Mouse (Mus musculus): Measurements from ENCODE around the gene Tmx2. TPM values are rescaled to one million over a fixed set of nuclear protein-coding genes. Genes with fewer than 3 reads are reported as not detected.
"Not testable (repeated sequence)": the region's sequence is repeated elsewhere in the genome, so short reads cannot be mapped to it uniquely, and the experiment has no call there.

Gene Tmx2
- polyA plus RNA-seq, 1 experiment from 2014 or later, result 119 TPM

DNA sequence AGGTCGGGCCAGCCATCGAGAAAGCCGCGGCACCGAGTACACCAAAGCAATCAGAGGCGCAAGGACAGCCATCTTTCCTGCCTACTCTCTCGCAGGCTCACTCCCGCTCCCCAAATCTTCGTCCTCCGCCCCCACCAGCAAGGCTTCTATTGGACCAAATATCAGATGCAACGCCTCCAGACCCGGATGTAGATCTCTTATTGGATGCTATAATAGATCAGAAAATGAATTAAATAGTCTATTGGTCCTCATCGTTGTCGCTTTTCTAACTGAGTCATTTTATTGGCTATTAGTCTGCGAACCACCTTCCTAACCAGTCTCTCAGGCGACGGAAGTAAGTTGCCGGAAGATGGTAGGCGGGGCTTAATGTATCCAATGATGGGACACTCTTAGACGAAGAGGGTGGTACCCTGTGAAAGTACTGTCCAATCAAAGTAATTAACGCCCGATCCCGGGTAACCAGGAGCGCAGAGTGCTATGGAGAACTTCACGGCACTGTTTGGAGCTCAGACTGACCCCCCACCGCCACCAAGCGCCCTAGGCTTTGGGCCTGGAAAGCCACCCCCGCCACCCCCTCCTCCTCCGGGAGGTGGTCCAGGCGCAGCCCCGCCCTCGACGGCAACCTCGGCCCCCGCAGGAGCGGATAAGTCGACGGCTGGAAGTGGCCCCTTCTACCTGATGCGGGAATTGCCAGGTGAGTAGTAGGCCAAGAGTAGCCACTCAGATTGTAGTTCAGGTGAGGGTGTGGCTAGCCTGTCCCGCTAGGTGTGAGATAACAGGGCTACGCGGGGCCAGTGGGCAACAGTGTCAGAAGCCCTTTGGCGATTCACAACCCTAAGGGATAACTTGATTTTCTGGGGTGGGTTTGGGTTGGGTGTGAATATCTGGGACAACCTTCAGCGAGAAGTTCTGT, 716 bp downstream of the Tmx2 start, which contains the start of the genes Gm28635 and Med19:
Gene Gm28635, minus strand, starts transcription at position 74 of the 913 bp plus-strand sequence.
Gene Med19, plus strand, starts transcription at position 435 of the 913 bp plus-strand sequence.
- H3K36me3 ChIP-seq (ENCODE audit: control insufficient read depth, insufficient read depth, low read length), result peaks cover 6% of the 10 kb centered on the region; the same call in 1 of the 2 replicates
- peak; percentile 99 for ATAC-seq (ENCODE audit: insufficient number of reproducible peaks, insufficient read depth, low FRiP score, low read depth)
- H3K4me1 ChIP-seq (ENCODE audit: control insufficient read depth, insufficient read depth, low read length), result peaks cover 13% of the 10 kb centered on the region; the same call in 1 of the 2 replicates
- peak within 1 kb of the TSS; percentile 77 for H3K9ac ChIP-seq (replicated peaks; ENCODE audit: low read depth, low read length)
- H3K9me3 ChIP-seq (ENCODE audit: control insufficient read depth, low read depth, low read length), result no peaks in the 10 kb centered on the region
- H3K4me2 ChIP-seq (replicated peaks; ENCODE audit: low read depth, low read length), result peak within 1 kb of the TSS; percentile 80
- WGBS, result under 1% methylated on average over 44 of the region's 44 CpGs
- peak within 1 kb of the TSS; percentile 79 for H3K27ac ChIP-seq (ENCODE audit: low read length)
- no peaks in the 10 kb centered on the region for H3K27me3 ChIP-seq (ENCODE audit: control insufficient read depth, insufficient read depth, low read length)
- H3K4me3 ChIP-seq (ENCODE audit: low read depth, low read length), result peak within 1 kb of the TSS; percentile 98

DNA sequence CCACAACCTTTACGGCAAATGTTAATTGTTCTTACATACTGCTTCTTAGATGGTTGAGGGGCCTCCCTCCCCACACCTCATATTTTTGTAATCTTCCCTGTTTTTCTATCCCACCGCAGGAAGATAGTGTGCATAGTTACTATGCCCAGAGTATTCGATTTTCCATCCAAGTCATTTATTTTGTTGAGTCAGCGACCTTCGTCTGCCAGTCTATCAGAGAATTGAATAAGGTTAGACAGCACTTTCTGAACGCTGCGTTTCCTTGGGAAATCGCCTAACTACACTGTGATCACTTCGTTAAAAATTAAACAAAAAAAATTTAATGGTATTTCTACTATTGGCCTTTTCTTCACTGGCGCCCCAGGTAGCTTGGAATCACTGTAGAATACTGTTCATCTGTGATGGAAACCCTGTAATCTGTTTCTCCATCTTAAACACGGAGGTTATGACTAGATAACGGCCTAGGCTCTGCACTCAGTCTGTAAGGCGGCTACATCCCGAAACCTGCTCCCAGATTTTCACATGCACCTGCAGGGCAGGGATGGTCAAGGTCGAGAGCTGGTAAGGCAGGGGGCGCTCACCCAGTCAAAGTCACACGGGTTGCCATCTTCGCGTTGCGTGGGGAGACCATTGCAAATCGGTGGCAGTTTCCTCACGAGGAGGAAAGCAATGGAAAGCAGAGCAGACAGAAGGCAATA, 1.5 kb downstream of the Tmx2 start:
- Histone ChIP-seq H3K9me3 (ENCODE audit: control insufficient read depth, low read depth, low read length) (no peaks in the 10 kb centered on the region), H3K9ac (replicated peaks; ENCODE audit: low read depth, low read length) (peak overlapping the region; percentile 39; the same call in 1 of the 2 replicates), H3K36me3 (ENCODE audit: control insufficient read depth, insufficient read depth, low read length) (peaks cover 12% of the 10 kb centered on the region; the same call in 1 of the 2 replicates), H3K4me3 (ENCODE audit: low read depth, low read length) (peak overlapping the region; percentile 98), H3K27ac (ENCODE audit: low read length) (no peak overlapping the region), H3K4me2 (replicated peaks; ENCODE audit: low read depth, low read length) (peak overlapping the region; percentile 50), H3K4me1 (ENCODE audit: control insufficient read depth, insufficient read depth, low read length) (peaks cover 13% of the 10 kb centered on the region; the same call in 1 of the 2 replicates), H3K27me3 (ENCODE audit: control insufficient read depth, insufficient read depth, low read length) (no peaks in the 10 kb centered on the region)
- ATAC-seq (ENCODE audit: insufficient number of reproducible peaks, insufficient read depth, low FRiP score, low read depth), result peak; percentile 37; the same call in 1 of the 2 replicates
- 9% methylated on average over 22 of the region's 22 CpGs for WGBS

DNA sequence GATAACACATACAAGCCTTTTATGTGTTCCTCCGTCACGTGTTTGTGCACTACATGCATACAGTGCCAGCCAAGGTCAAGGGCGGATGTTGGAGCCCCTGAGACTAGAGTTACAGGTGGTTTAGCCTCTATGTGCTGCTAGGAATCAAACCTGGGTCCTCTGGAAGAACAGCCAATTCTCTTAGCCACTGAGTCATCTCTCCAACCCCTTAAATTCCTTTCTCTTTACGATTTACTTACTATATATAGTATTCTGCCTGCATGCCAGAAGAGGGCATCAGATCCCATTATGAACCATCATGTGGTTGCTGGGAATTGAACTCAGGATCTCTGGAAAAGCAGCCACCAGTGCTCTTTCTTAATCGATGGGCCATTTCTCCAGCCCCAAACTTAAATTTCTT, 7.4 kb downstream of the Tmx2 start:
- H3K4me2 ChIP-seq (replicated peaks; ENCODE audit: low read depth, low read length), result 0 out of 2 replicates have a peak overlapping the region, but pooled peaks have one; percentile 83
- H3K27me3 ChIP-seq (ENCODE audit: control insufficient read depth, insufficient read depth, low read length); H3K4me1 ChIP-seq (ENCODE audit: control insufficient read depth, insufficient read depth, low read length); H3K4me3 ChIP-seq (ENCODE audit: low read depth, low read length); H3K27ac ChIP-seq (ENCODE audit: low read length); H3K9ac ChIP-seq (replicated peaks; ENCODE audit: low read depth, low read length); H3K9me3 ChIP-seq (ENCODE audit: control insufficient read depth, low read depth, low read length); ATAC-seq (ENCODE audit: insufficient number of reproducible peaks, insufficient read depth, low FRiP score, low read depth): not testable (repeated sequence)
- H3K36me3 ChIP-seq (ENCODE audit: control insufficient read depth, insufficient read depth, low read length), result peaks cover 19% of the 10 kb centered on the region; the same call in 1 of the 2 replicates
- WGBS, result 63% methylated on average over 4 of the region's 5 CpGs

GRCm38 (mm10) chr2:84670569-84670933, 8.4 kb downstream of the Tmx2 start, which contains the start of gene Selenoh:
Gene Selenoh (minus strand): TSS chr2:84670770.
- peak within 1 kb of the TSS; percentile 73 for H3K9ac ChIP-seq (replicated peaks; ENCODE audit: low read depth, low read length)
- peaks cover 6% of the 10 kb centered on the region; the same call in 1 of the 2 replicates for H3K4me1 ChIP-seq (ENCODE audit: control insufficient read depth, insufficient read depth, low read length)
- H3K27me3 ChIP-seq (ENCODE audit: control insufficient read depth, insufficient read depth, low read length), result no peaks in the 10 kb centered on the region
- WGBS, result under 1% methylated on average over 20 of the region's 20 CpGs
- peak; percentile 97 for ATAC-seq (ENCODE audit: insufficient number of reproducible peaks, insufficient read depth, low FRiP score, low read depth)
- peak within 1 kb of the TSS; percentile 63 for H3K4me3 ChIP-seq (ENCODE audit: low read depth, low read length)
- H3K4me2 ChIP-seq (replicated peaks; ENCODE audit: low read depth, low read length), result peak within 1 kb of the TSS; percentile 83
- H3K27ac ChIP-seq (ENCODE audit: low read length), result peak within 1 kb of the TSS; percentile 86
- no peaks in the 10 kb centered on the region for H3K9me3 ChIP-seq (ENCODE audit: control insufficient read depth, low read depth, low read length)
- H3K36me3 ChIP-seq (ENCODE audit: control insufficient read depth, insufficient read depth, low read length), result peaks cover 19% of the 10 kb centered on the region; the same call in 1 of the 2 replicates

- ATAC-seq (ENCODE audit: insufficient number of reproducible peaks, insufficient read depth, low FRiP score, low read depth), result peak; percentile 73
- 3% methylated on average over 39 of the region's 39 CpGs for WGBS
- peaks cover 19% of the 10 kb centered on the region; the same call in 1 of the 2 replicates for H3K36me3 ChIP-seq (ENCODE audit: control insufficient read depth, insufficient read depth, low read length)
Observed at GRCm38 (mm10) chr2:84669828-84670568, 8.9 kb downstream of the Tmx2 start.

GRCm38 (mm10) chr2:84666081-84666480, 12.9 kb downstream of the Tmx2 start:
- H3K4me2 ChIP-seq (replicated peaks; ENCODE audit: low read depth, low read length), result no peak overlapping the region
- H3K27me3 ChIP-seq (ENCODE audit: control insufficient read depth, insufficient read depth, low read length), result no peaks in the 10 kb centered on the region
- H3K4me1 ChIP-seq (ENCODE audit: control insufficient read depth, insufficient read depth, low read length), result peaks cover 6% of the 10 kb centered on the region; the same call in 1 of the 2 replicates
- H3K36me3 ChIP-seq (ENCODE audit: control insufficient read depth, insufficient read depth, low read length), result peaks cover 5% of the 10 kb centered on the region; the same call in 1 of the 2 replicates
- H3K9me3 ChIP-seq (ENCODE audit: control insufficient read depth, low read depth, low read length), result no peaks in the 10 kb centered on the region
- ATAC-seq (ENCODE audit: insufficient number of reproducible peaks, insufficient read depth, low FRiP score, low read depth), result no peak
- WGBS, result 52% methylated on average over 12 of the region's 12 CpGs
- no peak overlapping the region for H3K9ac ChIP-seq (replicated peaks; ENCODE audit: low read depth, low read length)
- no peak overlapping the region for H3K27ac ChIP-seq (ENCODE audit: low read length)
- no peak overlapping the region for H3K4me3 ChIP-seq (ENCODE audit: low read depth, low read length)

More at GRCm38 (mm10) chr2:84669828-84670568, 8.9 kb downstream of the Tmx2 start:
- Histone ChIP-seq H3K27ac (ENCODE audit: low read length) (peak overlapping the region; percentile 86), H3K9me3 (ENCODE audit: control insufficient read depth, low read depth, low read length) (no peaks in the 10 kb centered on the region), H3K4me2 (replicated peaks; ENCODE audit: low read depth, low read length) (peak overlapping the region; percentile 83), H3K9ac (replicated peaks; ENCODE audit: low read depth, low read length) (peak overlapping the region; percentile 73), H3K4me1 (ENCODE audit: control insufficient read depth, insufficient read depth, low read length) (peaks cover 6% of the 10 kb centered on the region; the same call in 1 of the 2 replicates), H3K27me3 (ENCODE audit: control insufficient read depth, insufficient read depth, low read length) (no peaks in the 10 kb centered on the region), H3K4me3 (ENCODE audit: low read depth, low read length) (peak overlapping the region; percentile 63)

GRCm38 (mm10) chr2:84662866-84663265, 16.1 kb downstream of the Tmx2 start:
- Histone ChIP-seq H3K4me3 (ENCODE audit: low read depth, low read length) (no peak overlapping the region), H3K9me3 (ENCODE audit: control insufficient read depth, low read depth, low read length) (no peaks in the 10 kb centered on the region), H3K27ac (ENCODE audit: low read length) (no peak overlapping the region), H3K27me3 (ENCODE audit: control insufficient read depth, insufficient read depth, low read length) (no peaks in the 10 kb centered on the region), H3K36me3 (ENCODE audit: control insufficient read depth, insufficient read depth, low read length) (no peaks in the 10 kb centered on the region; the same call in 1 of the 2 replicates), H3K9ac (replicated peaks; ENCODE audit: low read depth, low read length) (no peak overlapping the region), H3K4me1 (ENCODE audit: control insufficient read depth, insufficient read depth, low read length) (no peaks in the 10 kb centered on the region), H3K4me2 (replicated peaks; ENCODE audit: low read depth, low read length) (no peak overlapping the region)
- no peak for ATAC-seq (ENCODE audit: insufficient number of reproducible peaks, insufficient read depth, low FRiP score, low read depth)
- 19% methylated on average over 2 of the region's 2 CpGs for WGBS
